In genomic region chr1:186515071-186515470, GRCm38 (mm10) we compare ENCODE assay signal across 16 mouse cellular contexts.
DNase-seq lines count a peak whose midpoint lies in the region; ATAC-seq lines count a peak whose summit lies in the region.
"Had no signal": no experiment of that assay in that cellular context is flagged by ENCODE, and none has a peak within 500 bp of the region (broad histone marks: within the 10 kb centered on the region; RNA-seq: fewer than 3 reads in every experiment).

No protein-coding gene starts in this region.

- ATAC-seq in heart, embryonic 16.5 days (replicated peaks; ENCODE audit: extremely low read depth, insufficient read depth, low FRiP score) = peak; percentile 63; the same call in 1 of the 2 replicates
- no peak for ATAC-seq in forebrain, embryonic 15.5 days (replicated peaks)
- no peak for ATAC-seq in neural tube, embryonic 15.5 days (ENCODE audit: low FRiP score)
- ATAC-seq in kidney, embryonic 14.5 days (ENCODE audit: low FRiP score, low TSS enrichment) = no peak
- ATAC-seq: forebrain, embryonic 14.5 days had no signal

- intact Hi-C loops in heart, postnatal 25 days (cut with DNase I) = no loop called here

- H3K27ac ChIP-seq in heart, embryonic 16.5 days (ENCODE audit: low read length) = 0 out of 2 replicates have a peak overlapping the region, but pooled peaks have one; percentile 7
- no peak overlapping the region for H3K27ac ChIP-seq in forebrain, embryonic 15.5 days (replicated peaks)
- no peak overlapping the region for H3K27ac ChIP-seq in neural tube, embryonic 15.5 days (replicated peaks)
- no peak overlapping the region for H3K27ac ChIP-seq in kidney, embryonic 14.5 days (ENCODE audit: low read depth, low read length)
- H3K27ac ChIP-seq: embryonic facial prominence, embryonic 10.5 days; midbrain, embryonic 12.5 days had no signal

- H3K4me1 ChIP-seq in heart, embryonic 16.5 days (ENCODE audit: control insufficient read depth, insufficient read depth, low read length) = peaks cover 14% of the 10 kb centered on the region
- H3K4me1 ChIP-seq in forebrain, embryonic 15.5 days = no peaks in the 10 kb centered on the region
- H3K4me1 ChIP-seq in neural tube, embryonic 15.5 days = no peaks in the 10 kb centered on the region
- H3K4me1 ChIP-seq in kidney, embryonic 14.5 days (ENCODE audit: control insufficient read depth, insufficient read depth, low read length) = no peaks in the 10 kb centered on the region
- H3K4me1 ChIP-seq: embryonic facial prominence, embryonic 10.5 days had no signal

- WGBS in heart, embryonic 16.5 days = 25% methylated on average over 2 of the region's 2 CpGs
- 58% methylated on average over 2 of the region's 2 CpGs for whole genome bisulfite sequencing in forebrain, embryonic 15.5 days
- 72% methylated on average over 2 of the region's 2 CpGs for WGBS in neural tube, embryonic 15.5 days
- 56% methylated on average over 2 of the region's 2 CpGs for WGBS in kidney, embryonic 14.5 days

- no peaks in the 10 kb centered on the region for H3K36me3 ChIP-seq in heart, embryonic 16.5 days (ENCODE audit: control insufficient read depth, insufficient read depth)
- no peaks in the 10 kb centered on the region for H3K36me3 ChIP-seq in forebrain, embryonic 15.5 days
- no peaks in the 10 kb centered on the region for H3K36me3 ChIP-seq in neural tube, embryonic 15.5 days
- H3K36me3 ChIP-seq in kidney, embryonic 14.5 days (ENCODE audit: control insufficient read depth, insufficient read depth, low read length) = no peaks in the 10 kb centered on the region
- H3K36me3 ChIP-seq: embryonic facial prominence, embryonic 10.5 days; midbrain, embryonic 12.5 days had no signal

- no peaks in the 10 kb centered on the region for H3K27me3 ChIP-seq in heart, embryonic 16.5 days (ENCODE audit: control insufficient read depth, insufficient read depth, low read length)
- H3K27me3 ChIP-seq in forebrain, embryonic 15.5 days = no peaks in the 10 kb centered on the region
- H3K27me3 ChIP-seq in neural tube, embryonic 15.5 days (replicated peaks) = no peaks in the 10 kb centered on the region
- H3K27me3 ChIP-seq in kidney, embryonic 14.5 days (ENCODE audit: control insufficient read depth, insufficient read depth, low read length) = no peaks in the 10 kb centered on the region
- H3K27me3 ChIP-seq: midbrain, embryonic 12.5 days had no signal

- H3K4me2 ChIP-seq in heart, embryonic 16.5 days (ENCODE audit: low read depth, low read length) = no peak overlapping the region
- H3K4me2 ChIP-seq in forebrain, embryonic 15.5 days (replicated peaks) = no peak overlapping the region
- H3K4me2 ChIP-seq in neural tube, embryonic 15.5 days = no peak overlapping the region
- no peak overlapping the region for H3K4me2 ChIP-seq in kidney, embryonic 14.5 days (replicated peaks; ENCODE audit: low read depth, low read length)
- H3K4me2 ChIP-seq: midbrain, embryonic 12.5 days had no signal

- no peaks in the 10 kb centered on the region for H3K9me3 ChIP-seq in heart, embryonic 16.5 days (replicated peaks; ENCODE audit: control insufficient read depth, low read length)
- no peaks in the 10 kb centered on the region for H3K9me3 ChIP-seq in forebrain, embryonic 15.5 days
- no peaks in the 10 kb centered on the region for H3K9me3 ChIP-seq in neural tube, embryonic 15.5 days (replicated peaks)
- no peaks in the 10 kb centered on the region for H3K9me3 ChIP-seq in kidney, embryonic 14.5 days (ENCODE audit: control insufficient read depth, low read length)
- H3K9me3 ChIP-seq: embryonic facial prominence, embryonic 10.5 days; midbrain, embryonic 12.5 days had no signal

- DNase-seq in heart, adult 18-20 months = peak; percentile 36 to 51
- no peak for DNase-seq in heart, postnatal 25 days (ENCODE audit: low spot score)
- DNase-seq in ES-CJ7 (ENCODE audit: low read depth, low spot score) (peak; percentile 43), ZHBTc4 (ENCODE audit: low read depth, low spot score) (peak; percentile 52)
- DNase-seq: kidney, adult 2 months; kidney, postnatal 4 days; lung, postnatal 4 days; right cerebral cortex, adult 18-20 months; thymus, postnatal 36 days had no signal

- H3K4me3 ChIP-seq in heart, embryonic 16.5 days (ENCODE audit: low read length) = no peak overlapping the region
- H3K4me3 ChIP-seq in forebrain, embryonic 15.5 days = no peak overlapping the region
- H3K4me3 ChIP-seq in neural tube, embryonic 15.5 days (replicated peaks) = no peak overlapping the region
- H3K4me3 ChIP-seq in kidney, embryonic 14.5 days (ENCODE audit: low read length) = no peak overlapping the region
- H3K4me3 ChIP-seq: embryonic facial prominence, embryonic 10.5 days; midbrain, embryonic 12.5 days had no signal

- H3K9ac ChIP-seq in heart, embryonic 16.5 days (ENCODE audit: low read length) = 0 out of 2 replicates have a peak overlapping the region, but pooled peaks have one; percentile 20
- no peak overlapping the region for H3K9ac ChIP-seq in forebrain, embryonic 15.5 days (replicated peaks)
- H3K9ac ChIP-seq in neural tube, embryonic 15.5 days (replicated peaks) = no peak overlapping the region
- no peak overlapping the region for H3K9ac ChIP-seq in kidney, embryonic 14.5 days (ENCODE audit: low read depth, low read length)
- H3K9ac ChIP-seq: midbrain, embryonic 12.5 days had no signal
